ENCODE assay signal across 9 mouse cellular contexts in genomic region chr17:46041223-46041622, GRCm38 (mm10). TPM values are rescaled to one million over a fixed set of nuclear protein-coding genes. Genes with fewer than 3 reads are reported as not detected.
DNase-seq lines count a peak whose midpoint lies in the region; ATAC-seq and TF ChIP-seq lines count a peak whose summit lies in the region.
"Had no signal": no experiment of that assay in that cellular context is flagged by ENCODE, and none has a peak within 500 bp of the region (broad histone marks: within the 10 kb centered on the region; RNA-seq: fewer than 3 reads in every experiment).

No protein-coding gene starts in this region.

- 58% methylated on average over 5 of the region's 5 CpGs for WGBS in kidney, postnatal 0 days

- no peak overlapping the region for H3K9ac ChIP-seq in kidney, postnatal 0 days (ENCODE audit: low read depth, low read length)
- H3K9ac ChIP-seq: embryonic facial prominence, embryonic 15.5 days had no signal

- peak; percentile 33 to 42 for DNase-seq in layer of hippocampus, postnatal 10 days (ENCODE audit: low spot score in 2 of 2)
- no peak for DNase-seq in layer of hippocampus, adult 8-10 months (ENCODE audit: low spot score in 2 of 2)
- DNase-seq in Patski (ENCODE audit: low read depth, low spot score): no peak
- DNase-seq in kidney, postnatal 0 days (ENCODE audit: low spot score): no peak
- DNase-seq in lung, postnatal 4 days: peak; percentile 62 to 68
- no peak for DNase-seq in ovary, adult 18-20 months (ENCODE audit: low spot score)
- no peak for DNase-seq in cerebellum, adult 11-12 months
- DNase-seq in layer of hippocampus, postnatal 36 days: no peak

- H3K9me3 ChIP-seq in kidney, postnatal 0 days (replicated peaks; ENCODE audit: low read length): no peaks in the 10 kb centered on the region
- H3K9me3 ChIP-seq: embryonic facial prominence, embryonic 15.5 days had no signal

- H3K4me3 ChIP-seq in kidney, postnatal 0 days (replicated peaks; ENCODE audit: low read depth, low read length): no peak overlapping the region
- H3K4me3 ChIP-seq: embryonic facial prominence, embryonic 15.5 days had no signal

- H3K27ac ChIP-seq in kidney, postnatal 0 days: no peak overlapping the region

- ATAC-seq in Patski: no peak
- ATAC-seq in kidney, postnatal 0 days (replicated peaks; ENCODE audit: low FRiP score, low read depth): no peak

- H3K27me3 ChIP-seq in Patski: no peaks in the 10 kb centered on the region
- H3K27me3 ChIP-seq in kidney, postnatal 0 days (ENCODE audit: insufficient read depth, low read length): no peaks in the 10 kb centered on the region
- H3K27me3 ChIP-seq: embryonic facial prominence, embryonic 15.5 days had no signal

- TF ChIP-seq CTCF in Patski (IDR thresholded peaks at IDR 0.05): peak; percentile 87
- peak; percentile 69 for TF ChIP-seq CTCF in kidney, postnatal 0 days (IDR thresholded peaks at IDR 0.05; ENCODE audit: low read depth)

- POLR2A ChIA-PET in Patski (lab: Charles Lee): no interaction called here

- no peaks in the 10 kb centered on the region for H3K4me1 ChIP-seq in kidney, postnatal 0 days (replicated peaks; ENCODE audit: insufficient read depth, low read length)

- H3K4me2 ChIP-seq in kidney, postnatal 0 days (ENCODE audit: low read length): no peak overlapping the region
- H3K4me2 ChIP-seq: embryonic facial prominence, embryonic 15.5 days had no signal

- no peaks in the 10 kb centered on the region for H3K36me3 ChIP-seq in kidney, postnatal 0 days (ENCODE audit: insufficient read depth, low read length)
- H3K36me3 ChIP-seq: embryonic facial prominence, embryonic 15.5 days had no signal

- in situ Hi-C loops in Patski (cut with MboI; ENCODE audit: low pct_unique_long_range_greater_than_20kb): no loop called here

- CTCF ChIA-PET in Patski (lab: Charles Lee): interaction anchor here (1.5 to 2.5 kb wide), 2 partner anchors 62 to 306 kb away, joined by 4 to 6 read pairs; no protein-coding TSS in a partner anchor

RNA-seq across cellular contexts. Expression of gene Vegfa, which starts 9.1 kb away (rescaled TPM):
- 10 to 100 TPM; 92.2 to 97.0 TPM for total RNA-seq in layer of hippocampus, postnatal 10 days (2021)
- total RNA-seq in layer of hippocampus, adult 8-10 months (2022): 100 to 1,000 TPM in 1 of 4 experiments, 10 to 100 TPM in 3; 63.6 to 104 (median 78.2) TPM
- 124 TPM for polyA plus RNA-seq in Patski (2021)
- polyA plus RNA-seq in kidney, postnatal 0 days (2015; fragmentation: Nextera tagmentation; extraction: Ambion mirVana): 6.3 TPM in 2 replicates
- total RNA-seq in layer of hippocampus, postnatal 36 days (2021): 10 to 100 TPM; 68.1 to 99.0 TPM

Comparison
In these comparisons a context has a peak if more than half of its experiments do, and no peak if none do; other contexts are left out.
1. DNase-seq: peak in layer of hippocampus, postnatal 10 days (2 of 2) and lung, postnatal 4 days (2 of 2); none in layer of hippocampus, adult 8-10 months (0 of 2), Patski (single experiment), kidney, postnatal 0 days (single experiment), ovary, adult 18-20 months (single experiment), cerebellum, adult 11-12 months (single experiment) and layer of hippocampus, postnatal 36 days (0 of 2).